Mouse (Mus musculus): ENCODE measurements around the gene Dpf2. TPM values are rescaled to one million over a fixed set of nuclear protein-coding genes. Genes with fewer than 3 reads are reported as not detected.

The Dpf2 gene
- polyA plus RNA-seq (2017; shearing (Covaris generic)): 198 TPM

DNA sequence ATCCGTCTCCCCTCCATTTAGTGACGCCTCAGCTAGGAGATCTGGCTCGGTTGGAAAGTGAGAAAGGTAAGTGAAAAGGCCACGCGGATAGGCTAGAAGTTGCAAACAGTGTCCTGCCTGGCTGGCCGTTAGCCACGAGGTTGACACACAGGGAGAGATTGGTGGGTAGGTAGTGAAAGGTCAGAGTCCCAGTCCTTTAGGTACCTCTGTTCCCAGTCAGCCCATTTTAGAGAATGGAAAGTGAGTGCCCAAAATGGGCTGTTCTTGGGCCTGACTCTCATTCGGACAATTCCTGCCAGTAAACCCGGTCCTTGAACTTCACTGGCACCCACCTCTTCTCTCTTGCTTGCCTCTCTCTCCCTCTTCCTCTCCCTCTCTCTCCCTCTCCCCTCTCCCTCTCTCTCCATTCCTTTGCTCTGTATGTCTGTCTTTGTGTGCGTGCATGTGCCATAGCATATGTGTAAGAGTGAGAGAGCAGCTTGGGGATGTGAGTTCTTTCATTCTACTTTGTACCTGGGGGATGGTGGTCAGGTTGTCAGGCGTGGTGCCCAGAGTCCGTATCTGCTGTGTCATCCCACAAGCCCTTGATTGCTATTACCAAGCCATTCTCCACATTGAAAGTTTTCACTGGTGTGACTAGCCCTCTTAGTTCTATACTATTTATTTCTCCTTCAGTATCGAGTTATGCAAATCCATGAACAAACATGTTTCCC, at the start of gene Dpf2:
Gene Dpf2, minus strand, starts transcription at position 4 of the 713 bp plus-strand sequence.

DNA sequence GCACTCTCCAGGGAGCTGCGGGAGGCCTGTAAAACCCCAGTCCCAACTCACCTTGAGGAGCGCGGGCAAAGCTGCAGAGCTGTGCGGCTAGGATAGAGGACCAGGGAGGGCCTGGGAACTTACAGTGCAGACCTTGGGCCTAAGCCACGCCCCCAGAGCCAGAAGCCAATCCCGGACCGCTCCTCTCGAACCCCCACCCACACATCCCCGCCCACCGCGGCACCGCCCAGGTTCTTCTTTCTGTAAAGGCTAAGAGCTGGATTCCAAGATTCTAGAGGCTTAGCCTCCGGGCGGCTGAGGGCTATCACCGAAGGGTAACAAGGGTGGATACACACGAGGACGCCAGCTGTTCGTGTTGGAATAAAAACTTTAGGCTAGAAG, 11.9 kb upstream of the Dpf2 start, which contains the start of gene Cdc42ep2:
Gene Cdc42ep2, minus strand, starts transcription at position 104 of the 381 bp plus-strand sequence.

DNA sequence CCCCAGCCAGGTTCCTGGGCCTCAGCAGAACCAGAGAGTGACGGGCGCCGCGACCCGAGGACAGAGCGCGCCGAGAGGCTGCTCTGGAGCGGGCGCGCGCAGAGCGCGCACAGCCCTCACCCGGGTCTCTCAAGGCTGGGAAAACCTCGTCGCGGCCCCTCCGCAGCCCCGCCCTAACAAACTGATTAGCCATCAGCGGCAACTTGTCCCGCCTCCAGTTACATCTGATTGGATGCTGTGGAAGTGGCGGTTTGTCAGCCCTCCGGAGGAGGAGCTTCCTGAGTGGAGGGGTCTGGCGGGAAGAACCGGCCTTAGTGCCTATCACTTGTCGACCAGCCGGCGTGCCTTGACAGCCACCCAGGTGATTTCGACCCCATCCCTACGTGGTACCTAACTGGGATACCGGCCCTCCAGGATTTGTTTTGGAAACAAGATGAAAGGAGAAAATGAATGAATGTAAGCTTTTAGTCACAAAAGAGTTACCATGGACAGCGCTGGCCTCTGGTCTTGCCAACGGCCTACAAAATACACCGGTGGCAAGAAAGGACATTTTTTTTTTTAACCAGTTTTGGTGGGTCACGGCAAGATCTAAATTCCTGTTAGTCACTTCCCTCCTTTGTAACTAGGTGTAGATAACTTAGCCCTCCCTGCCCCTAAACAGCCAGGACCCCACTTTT, 18.7 kb downstream of the Dpf2 start, which contains the start of gene Tigd3:
Gene Tigd3, minus strand, starts transcription at position 148 of the 677 bp plus-strand sequence.

DNA sequence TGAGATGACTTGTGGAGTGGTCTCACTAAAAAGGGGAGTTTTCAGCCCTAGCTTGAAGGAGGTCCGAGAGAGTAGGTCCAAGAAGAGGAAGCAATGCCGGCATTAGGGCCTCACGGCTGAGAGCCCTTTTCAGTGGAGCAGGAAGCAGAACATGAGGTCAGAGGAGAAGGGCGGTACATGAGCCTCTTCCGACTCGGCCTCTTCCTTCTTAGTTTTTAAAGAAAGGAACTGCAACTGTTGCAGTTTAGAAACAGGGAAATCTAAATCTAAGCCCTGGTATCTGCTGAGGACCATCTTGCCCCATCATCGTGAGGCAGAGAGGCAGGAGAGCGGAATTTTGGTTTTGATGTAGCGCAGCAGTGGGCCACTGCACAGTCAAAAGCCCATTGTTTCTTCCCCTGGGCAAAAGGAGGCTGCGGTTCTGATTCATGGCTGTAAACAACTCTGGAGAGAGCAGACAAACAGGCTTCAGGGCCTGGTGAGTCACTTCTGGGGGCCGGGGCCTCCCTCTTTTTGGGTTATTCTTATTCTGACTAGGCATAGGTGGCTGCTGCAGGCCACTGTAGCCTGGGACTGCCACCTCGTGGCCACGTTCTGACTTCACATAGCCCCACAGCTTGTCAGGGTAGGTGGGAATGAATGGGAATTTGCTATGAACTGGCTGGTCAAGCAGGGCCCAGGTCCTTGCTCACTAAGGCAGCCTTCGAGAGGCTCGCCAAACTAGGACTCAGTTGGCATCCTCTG, 35.0 kb downstream of the Dpf2 start, which contains the start of gene Slc25a45:
Gene Slc25a45, plus strand, starts transcription at position 191 of the 744 bp plus-strand sequence.

DNA sequence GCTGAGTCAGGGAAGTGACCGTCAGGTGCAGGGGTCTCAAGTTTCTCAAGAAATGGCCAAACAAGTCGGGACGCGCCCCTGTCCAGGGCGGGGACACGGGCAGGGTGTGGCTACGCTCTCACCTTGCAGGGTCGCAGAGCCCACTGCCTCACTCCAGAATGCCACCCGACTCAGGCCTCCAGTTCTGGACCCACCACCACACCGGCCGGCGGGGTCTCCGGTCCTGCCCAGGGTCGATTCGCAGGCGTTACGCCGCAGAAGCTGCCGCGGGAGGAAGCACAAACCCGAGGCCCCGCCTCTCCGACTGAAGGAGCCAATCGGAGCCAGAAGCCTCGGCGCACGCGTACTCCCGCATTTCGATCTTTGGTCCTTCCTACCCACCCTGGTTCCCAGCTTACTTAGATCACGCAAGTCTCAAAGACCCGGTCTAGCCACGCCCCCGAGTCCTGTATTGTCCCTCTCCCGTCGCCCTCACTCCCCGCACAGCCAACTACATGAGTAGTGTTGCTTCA, 37.8 kb downstream of the Dpf2 start, which contains the start of gene Frmd8:
Gene Frmd8, minus strand, starts transcription at position 306 of the 512 bp plus-strand sequence.

Other genes starting within 250 kb of the Dpf2 start
- gene Sipa1, start 249.3 kb downstream of the Dpf2 start, polyA plus RNA-seq (2017; shearing (Covaris generic)): 75.3 TPM
- gene Map3k11, start 224.3 kb downstream of the Dpf2 start, polyA plus RNA-seq (2017; shearing (Covaris generic)): 26.1 TPM
- gene Pcnx3, start 224.1 kb downstream of the Dpf2 start, polyA plus RNA-seq (2017; shearing (Covaris generic)): 64.4 TPM
- gene Kcnk7, start 208.6 kb downstream of the Dpf2 start, polyA plus RNA-seq (2017; shearing (Covaris generic)): 3.6 TPM
- 74.6 TPM for gene Ehbp1l1, start 186.7 kb downstream of the Dpf2 start, polyA plus RNA-seq (2017; shearing (Covaris generic))
- 52.3 TPM for gene Fam89b, start 183.4 kb downstream of the Dpf2 start, polyA plus RNA-seq (2017; shearing (Covaris generic))
- not detected for gene Ltbp3, start 172.1 kb downstream of the Dpf2 start, polyA plus RNA-seq (2017; shearing (Covaris generic))
- 63.5 TPM for gene Scyl1, start 141.6 kb downstream of the Dpf2 start, polyA plus RNA-seq (2017; shearing (Covaris generic))
- 300 TPM for gene Frmd8, start 37.7 kb downstream of the Dpf2 start, polyA plus RNA-seq (2017; shearing (Covaris generic))
- 52.4 TPM for gene Slc25a45, start 35.2 kb downstream of the Dpf2 start, polyA plus RNA-seq (2017; shearing (Covaris generic))
- 1.1 TPM for gene Tigd3, start 18.9 kb downstream of the Dpf2 start, polyA plus RNA-seq (2017; shearing (Covaris generic))
- 0.26 TPM for gene Cdc42ep2, start 11.8 kb upstream of the Dpf2 start, polyA plus RNA-seq (2017; shearing (Covaris generic))
- 49.8 TPM for gene Pola2, start 51.2 kb upstream of the Dpf2 start, polyA plus RNA-seq (2017; shearing (Covaris generic))
- not detected for gene Slc22a20, start 73.1 kb upstream of the Dpf2 start, polyA plus RNA-seq (2017; shearing (Covaris generic))
- 80.8 TPM for gene Capn1, start 102.9 kb upstream of the Dpf2 start, polyA plus RNA-seq (2017; shearing (Covaris generic))
- gene Syvn1, start 133.6 kb upstream of the Dpf2 start, polyA plus RNA-seq (2017; shearing (Covaris generic)): 60.1 TPM
- gene Mrpl49, start 144.8 kb upstream of the Dpf2 start, polyA plus RNA-seq (2017; shearing (Covaris generic)): 45.4 TPM
- gene Fau, start 144.8 kb upstream of the Dpf2 start, polyA plus RNA-seq (2017; shearing (Covaris generic)): 1,033 TPM
- gene Znhit2, start 148.2 kb upstream of the Dpf2 start, polyA plus RNA-seq (2017; shearing (Covaris generic)): 6.5 TPM
- gene Tm7sf2, start 155.4 kb upstream of the Dpf2 start, polyA plus RNA-seq (2017; shearing (Covaris generic)): 20.0 TPM
- gene Vps51, start 164.2 kb upstream of the Dpf2 start, polyA plus RNA-seq (2017; shearing (Covaris generic)): 86.7 TPM
- not detected for gene Tmem262, start 167.0 kb upstream of the Dpf2 start, polyA plus RNA-seq (2017; shearing (Covaris generic))
- 0.61 TPM for gene Gm28374, start 169.2 kb upstream of the Dpf2 start, polyA plus RNA-seq (2017; shearing (Covaris generic))
- 55.0 TPM for gene Zfpl1, start 171.9 kb upstream of the Dpf2 start, polyA plus RNA-seq (2017; shearing (Covaris generic))
- gene Cdca5, start 172.0 kb upstream of the Dpf2 start, polyA plus RNA-seq (2017; shearing (Covaris generic)): 5.0 TPM
- not detected for gene AC131692.1, start 181.4 kb upstream of the Dpf2 start, polyA plus RNA-seq (2017; shearing (Covaris generic))
- gene Naaladl1, start 192.8 kb upstream of the Dpf2 start, polyA plus RNA-seq (2017; shearing (Covaris generic)): not detected
- 2.3 TPM for gene Sac3d1, start 205.6 kb upstream of the Dpf2 start, polyA plus RNA-seq (2017; shearing (Covaris generic))
- gene Snx15, start 215.3 kb upstream of the Dpf2 start, polyA plus RNA-seq (2017; shearing (Covaris generic)): 36.4 TPM
- gene Batf2, start 228.0 kb upstream of the Dpf2 start, polyA plus RNA-seq (2017; shearing (Covaris generic)): not detected
- 18.3 TPM for gene Arl2, start 228.5 kb upstream of the Dpf2 start, polyA plus RNA-seq (2017; shearing (Covaris generic))